Mouse (Mus musculus): ENCODE measurements around the gene Kmt2b. TPM values are rescaled to one million over a fixed set of nuclear protein-coding genes. Genes with fewer than 3 reads are reported as not detected.

Kmt2b gene
- total and polyA plus RNA-seq, 3 experiments = 8.4 to 32.8 (median 17.2) TPM

DNA sequence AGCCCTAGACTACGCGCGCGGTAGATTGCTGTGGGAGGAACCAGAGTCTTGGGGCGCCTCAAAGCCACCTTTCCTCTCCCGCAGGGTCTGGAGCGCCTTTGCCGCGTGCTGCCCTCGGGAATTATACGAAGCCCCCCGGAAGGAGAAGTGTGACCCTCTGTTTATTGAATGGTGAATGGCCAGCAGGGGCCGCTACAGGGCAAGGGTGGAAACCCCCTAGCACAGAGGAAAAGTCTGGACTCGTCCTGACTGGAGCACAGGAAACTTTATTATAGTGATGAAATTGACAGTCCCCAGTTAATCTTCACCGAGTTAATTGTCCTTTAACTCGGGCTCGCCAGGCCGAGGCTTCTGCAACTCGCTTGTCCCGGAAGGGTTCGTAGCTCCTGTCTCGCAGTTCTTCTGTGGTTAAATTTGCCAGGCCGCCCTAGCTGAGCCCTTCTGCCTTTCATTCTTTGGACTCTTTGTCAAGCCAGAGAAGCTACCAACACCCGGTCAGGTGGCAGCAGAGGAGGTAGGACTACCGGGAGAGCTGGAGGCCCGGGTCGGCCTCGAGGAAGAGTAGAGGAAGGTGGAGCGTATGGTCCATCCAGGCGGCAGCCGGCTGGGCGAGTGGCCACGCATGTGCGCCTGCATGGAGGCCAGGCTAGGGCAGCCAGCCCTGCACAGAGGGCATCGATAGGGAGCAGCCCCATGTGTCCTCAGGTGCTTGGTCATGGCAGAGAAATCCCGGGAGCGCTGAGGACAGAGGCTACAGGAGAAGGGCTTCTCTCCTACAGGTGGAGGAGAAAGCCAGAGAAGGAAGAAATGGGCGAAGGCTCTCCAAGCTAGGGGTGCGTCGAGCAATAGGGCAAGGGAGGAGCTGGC, 1.1 kb upstream of the Kmt2b start:
- peaks cover 7 to 35% of the 10 kb centered on the region in 2 experiments; a peak in 3 of 4 replicates for H3K4me1 ChIP-seq (ENCODE audit: control insufficient read depth in 1 of 2, insufficient read depth in 2 of 2)
- in situ Hi-C loops (cut with MboI; ENCODE audit: low pct_ligation_motif_present, low pct_unique_long_range_greater_than_20kb, low sequenced_read_pairs) = no loop called here

More for the DNA sequence above, 1.1 kb upstream of the Kmt2b start:
- Histone ChIP-seq H3K9me3 (replicated peaks; ENCODE audit: low read length) (no peaks in the 10 kb centered on the region), H3K9ac (ENCODE audit: insufficient read depth, low read depth) (peak overlapping the region; percentile 74), H3K4me3 (replicated peaks in 1 of 3; ENCODE audit: low read depth in 2 of 3, low read length in 2 of 3, poor library complexity in 1 of 3) (peak overlapping the region; percentile 84 to 93 (median 89)), H3K79me2 (replicated peaks; ENCODE audit: control insufficient read depth, extremely low read depth, insufficient read depth, poor library complexity, severe bottlenecking) (peaks cover 58% of the 10 kb centered on the region), H3K36me3 (replicated peaks in 1 of 2; ENCODE audit: control insufficient read depth in 1 of 2, insufficient read depth in 1 of 2, low read length in 1 of 2) (peaks cover 23 to 40% of the 10 kb centered on the region in 2 experiments), H3K27me3 (replicated peaks) (no peaks in the 10 kb centered on the region), H3K4me2 (ENCODE audit: insufficient read depth, low read depth, poor library complexity, severe bottlenecking) (peak overlapping the region; percentile 93), H3K27ac (ENCODE audit: insufficient read depth, low read depth) (peak overlapping the region; percentile 100)
- dilution Hi-C loops (cut with MboI; ENCODE audit: extremely low pct_ligation_motif_present, extremely low pct_unique_long_range_greater_than_20kb, low sequenced_read_pairs) = no loop called here
- DNase-seq (ENCODE audit: extremely low read depth) = peak; percentile 75
- no peak for TF ChIP-seq TBP (conservative IDR thresholded peaks at IDR 0.05; ENCODE audit: low read depth, low read length)
- no peak for TF ChIP-seq POLR2AphosphoS2 (IDR thresholded peaks at IDR 0.05; ENCODE audit: low read depth, low read length)
- TF ChIP-seq ZMIZ1 (IDR thresholded peaks at IDR 0.05; ENCODE audit: low read depth, low read length) = peak; percentile 32; the same call in 1 of the 2 replicates
- 0 out of 2 replicates have a peak, but pooled peaks have one; percentile 9 for TF ChIP-seq KAT2A (IDR thresholded peaks at IDR 0.05; ENCODE audit: insufficient replicate concordance, low read length)
- no peak for TF ChIP-seq RCOR1 (conservative IDR thresholded peaks at IDR 0.05; ENCODE audit: low read depth, low read length)
- TF ChIP-seq GABPA (IDR thresholded peaks at IDR 0.05; ENCODE audit: insufficient replicate concordance, low read depth, low read length) = no peak
- peak; percentile 30; the same call in 1 of the 2 replicates for TF ChIP-seq BHLHE40 (IDR thresholded peaks at IDR 0.05; ENCODE audit: low read depth, low read length)
- TF ChIP-seq MEF2A (IDR thresholded peaks at IDR 0.05; ENCODE audit: borderline replicate concordance, low read depth, low read length) = 0 out of 2 replicates have a peak, but pooled peaks have one; percentile 8
- TF ChIP-seq PAX5 (IDR thresholded peaks at IDR 0.05; ENCODE audit: low read length) = no peak
- TF ChIP-seq ZC3H11A (IDR thresholded peaks at IDR 0.05; ENCODE audit: low read depth, low read length) = 0 out of 2 replicates have a peak, but pooled peaks have one; percentile 26
- 0 out of 2 replicates have a peak, but pooled peaks have one; percentile 36 for TF ChIP-seq MAZ (IDR thresholded peaks at IDR 0.05; ENCODE audit: low read depth, low read length)
- TF ChIP-seq MAX (IDR thresholded peaks at IDR 0.05; ENCODE audit: low read length) = no peak; the same call in 1 of the 2 replicates
- no peak for TF ChIP-seq JUN (IDR thresholded peaks at IDR 0.05; ENCODE audit: insufficient read depth, low read depth, low read length)
- TF ChIP-seq USF2 (conservative IDR thresholded peaks at IDR 0.05; ENCODE audit: low read depth, low read length) = no peak
- peak; percentile 86 for TF ChIP-seq SMC3 (IDR thresholded peaks at IDR 0.05; ENCODE audit: low read depth, low read length)
- no peak for TF ChIP-seq E2F4 (IDR thresholded peaks at IDR 0.05; ENCODE audit: insufficient replicate concordance, low read depth, low read length)
- no peak for TF ChIP-seq EP300 (IDR thresholded peaks at IDR 0.05; ENCODE audit: low read length)
- no peak for TF ChIP-seq UBTF (IDR thresholded peaks at IDR 0.05; ENCODE audit: low read depth, low read length)
- TF ChIP-seq IRF4 (IDR thresholded peaks at IDR 0.05; ENCODE audit: low read depth, low read length) = no peak; the same call in none of the 2 replicates
- TF ChIP-seq USF1 (IDR thresholded peaks at IDR 0.05; ENCODE audit: low read depth, low read length) = no peak
- TF ChIP-seq TCF12 (IDR thresholded peaks at IDR 0.05; ENCODE audit: low read depth, low read length) = no peak
- TF ChIP-seq NELFE (IDR thresholded peaks at IDR 0.05; ENCODE audit: low read depth, low read length) = no peak
- no peak for TF ChIP-seq CHD2 (IDR thresholded peaks at IDR 0.05; ENCODE audit: low read length)
- no peak for TF ChIP-seq POLR2A (IDR thresholded peaks at IDR 0.05; ENCODE audit: low read depth, low read length)
- peak; percentile 72 to 93 for TF ChIP-seq CTCF (conservative IDR thresholded peaks at IDR 0.05 in 1 of 2, IDR thresholded peaks at IDR 0.05 in 1 of 2; ENCODE audit: low read depth in 2 of 2, low read length in 2 of 2)
- TF ChIP-seq MAFK (IDR thresholded peaks at IDR 0.05; ENCODE audit: insufficient replicate concordance, low read length) = no peak
- peak; percentile 54 for TF ChIP-seq NRF1 (IDR thresholded peaks at IDR 0.05; ENCODE audit: low read depth, low read length)
- TF ChIP-seq RAD21 (IDR thresholded peaks at IDR 0.05; ENCODE audit: low read depth, low read length) = peak; percentile 87
- TF ChIP-seq ZNF384 (IDR thresholded peaks at IDR 0.05; ENCODE audit: low read depth, low read length) = no peak
- TF ChIP-seq ELF1 (IDR thresholded peaks at IDR 0.05; ENCODE audit: low read depth, low read length) = peak; percentile 48; the same call in 1 of the 2 replicates
- TF ChIP-seq HCFC1 (IDR thresholded peaks at IDR 0.05; ENCODE audit: low read depth, low read length) = peak; percentile 17; the same call in 1 of the 2 replicates
- no peak for TF ChIP-seq JUND (conservative IDR thresholded peaks at IDR 0.05; ENCODE audit: low read depth, low read length)
- TF ChIP-seq ETS1 (conservative IDR thresholded peaks at IDR 0.05; ENCODE audit: low read depth, low read length) = no peak
- peak; percentile 39; the same call in 1 of the 2 replicates for TF ChIP-seq CHD1 (IDR thresholded peaks at IDR 0.05; ENCODE audit: low read depth, low read length)
- TF ChIP-seq MXI1 (IDR thresholded peaks at IDR 0.05; ENCODE audit: low read depth, low read length) = peak; percentile 71
- no peak for TF ChIP-seq ZKSCAN1 (IDR thresholded peaks at IDR 0.05; ENCODE audit: borderline replicate concordance, low read depth, low read length)
- TF ChIP-seq SIN3A (IDR thresholded peaks at IDR 0.05; ENCODE audit: low read length) = peak; percentile 36; the same call in 1 of the 2 replicates
- peak; percentile 34; the same call in 1 of the 2 replicates for TF ChIP-seq MYC (IDR thresholded peaks at IDR 0.05; ENCODE audit: low read depth, low read length)
